Mouse (Mus musculus) C2C12 (cell line): ENCODE data around the gene Cope. TPM values are rescaled to one million over a fixed set of nuclear protein-coding genes. Genes with fewer than 3 reads are reported as not detected.

ENCODE experiments used
- H3K27me3 ChIP-seq: one replicate; pipeline ENCODE4 v1.6.1; 2011; ENCODE audit not compliant: control insufficient read depth, insufficient read depth, insufficient read length
- H3K36me3 ChIP-seq: one replicate; pipeline ENCODE4 v1.6.1; 2011; ENCODE audit not compliant: control insufficient read depth, insufficient read depth
- H3K4me3 ChIP-seq: one replicate; pipeline ENCODE4 v1.5.1; 2011; ENCODE audit warnings: mild to moderate bottlenecking, control low read depth; ENCODE audit not compliant: poor library complexity, insufficient read depth, severe bottlenecking
- H3K79me2 ChIP-seq: one replicate; pipeline ENCODE4 v1.6.1; 2011; ENCODE audit not compliant: control insufficient read depth, insufficient read depth
- H3K79me3 ChIP-seq: one replicate; pipeline ENCODE4 v1.6.1; 2011; ENCODE audit warnings: low read depth, control low read depth
- H3ac ChIP-seq: one replicate; pipeline ENCODE3; 2011; ENCODE audit warnings: low read depth; ENCODE audit not compliant: control insufficient read depth, insufficient read length
- CEBPB ChIP-seq: IDR thresholded peaks from one replicate; pipeline ENCODE4 v1.6.1; 2011; ENCODE audit warnings: low read depth, mild to moderate bottlenecking, control low read depth, moderate library complexity
- CTCF ChIP-seq: IDR thresholded peaks from one replicate; pipeline ENCODE4 v1.5.1; 2011; ENCODE audit not compliant: control insufficient read depth, insufficient read depth, insufficient read length
- FOSL1 ChIP-seq: IDR thresholded peaks from one replicate; pipeline ENCODE4 v1.8.0; 2011; ENCODE audit warnings: mild to moderate bottlenecking, low read length; ENCODE audit not compliant: poor library complexity, insufficient read depth, severe bottlenecking
- MAX ChIP-seq: IDR thresholded peaks from one replicate; pipeline ENCODE4 v1.6.1; 2011; ENCODE audit warnings: mild to moderate bottlenecking, control low read depth
- MYOD1 ChIP-seq: IDR thresholded peaks from one replicate; pipeline ENCODE4 v1.6.1; 2011; ENCODE audit warnings: low read depth; ENCODE audit not compliant: control insufficient read depth, insufficient read length
- MYOG ChIP-seq: IDR thresholded peaks from one replicate; pipeline ENCODE4 v1.6.1; 2011; ENCODE audit not compliant: control insufficient read depth, insufficient read length; ENCODE audit errors: extremely low read depth
- USF1 ChIP-seq: IDR thresholded peaks from one replicate; pipeline ENCODE4 v1.6.1; 2011; ENCODE audit warnings: low read depth, mild to moderate bottlenecking, control low read depth, moderate library complexity
- polyA plus RNA-seq: library from polyadenylated mRNA; unstranded; fragments of >200 nt; fragmentation: generic; extraction: Trizol; gene quantifications from one replicate; pipeline ENCODE4 v1.2.1, GENCODE M21; 2012; ENCODE audit warnings: missing spikeins

Cope gene
- polyA plus RNA-seq, 1 experiment = 158 TPM

- no peaks in the 10 kb centered on the region for H3K79me2 ChIP-seq
- no peaks in the 10 kb centered on the region for H3K79me3 ChIP-seq
- H3K4me3 ChIP-seq = no peak overlapping the region
Observed at GRCm38 (mm10) chr8:70361484-70362032, 59.2 kb downstream of the Cope start.

More at GRCm38 (mm10) chr8:70361484-70362032, 59.2 kb downstream of the Cope start:
- no peak for TF ChIP-seq FOSL1
- no peak for TF ChIP-seq MYOG
- TF ChIP-seq CEBPB = no peak
- no peak for TF ChIP-seq USF1
- no peak for TF ChIP-seq CTCF
- TF ChIP-seq MYOD1 = no peak
- TF ChIP-seq MAX = no peak
- Histone ChIP-seq H3K36me3 (no peaks in the 10 kb centered on the region), H3K27me3 (no peaks in the 10 kb centered on the region), H3ac (no peak overlapping the region)

Other genes with a start within 250 kb of the Cope start
- gene Tm6sf2, start 229.6 kb upstream of the Cope start, polyA plus RNA-seq = 0.57 TPM
- 1.0 TPM for gene Hapln4, start 219.1 kb upstream of the Cope start, polyA plus RNA-seq
- gene Ncan, start 181.6 kb upstream of the Cope start, polyA plus RNA-seq = not detected
- gene Nr2c2ap, start 171.2 kb upstream of the Cope start, polyA plus RNA-seq = 37.3 TPM
- 7.9 TPM for gene Rfxank, start 163.4 kb upstream of the Cope start, polyA plus RNA-seq
- gene Borcs8, start 163.0 kb upstream of the Cope start, polyA plus RNA-seq = 49.8 TPM
- 0.05 TPM for gene Mef2b, start 162.8 kb upstream of the Cope start, polyA plus RNA-seq
- gene Tmem161a, start 130.2 kb upstream of the Cope start, polyA plus RNA-seq = 57.8 TPM
- 0.61 TPM for gene Slc25a42, start 90.2 kb upstream of the Cope start, polyA plus RNA-seq
- 7.8 TPM for gene Sugp2, start 68.3 kb upstream of the Cope start, polyA plus RNA-seq
- 48.5 TPM for gene Armc6, start 68.1 kb upstream of the Cope start, polyA plus RNA-seq
- 66.5 TPM for gene Homer3, start 19.7 kb upstream of the Cope start, polyA plus RNA-seq
- gene Ddx49, start within 50 bp of the Cope start, polyA plus RNA-seq = 136 TPM
- gene Cers1, start 13.3 kb downstream of the Cope start, polyA plus RNA-seq = 0.23 TPM
- gene Gdf1, start 27.3 kb downstream of the Cope start, polyA plus RNA-seq = 0.16 TPM
- 47.2 TPM for gene Upf1, start 50.8 kb downstream of the Cope start, polyA plus RNA-seq
- gene Comp, start 71.0 kb downstream of the Cope start, polyA plus RNA-seq = 0.20 TPM
- gene Crtc1, start 137.1 kb downstream of the Cope start, polyA plus RNA-seq = 11.7 TPM
- gene Klhl26, start 174.4 kb downstream of the Cope start, polyA plus RNA-seq = 34.4 TPM
- gene Tmem59l, start 184.8 kb downstream of the Cope start, polyA plus RNA-seq = 0.36 TPM
- gene Crlf1, start 190.6 kb downstream of the Cope start, polyA plus RNA-seq = 294 TPM
- gene Rex1bd, start 204.2 kb downstream of the Cope start, polyA plus RNA-seq = 199 TPM
- 1,556 TPM for gene Uba52, start 208.3 kb downstream of the Cope start, polyA plus RNA-seq
- gene Fkbp8, start 225.2 kb downstream of the Cope start, polyA plus RNA-seq = 256 TPM
- 47.5 TPM for gene Kxd1, start 225.4 kb downstream of the Cope start, polyA plus RNA-seq
- gene Ell, start 236.9 kb downstream of the Cope start, polyA plus RNA-seq = 12.3 TPM